Mouse (Mus musculus): ENCODE measurements around the gene Gm26558. TPM values are rescaled to one million over a fixed set of nuclear protein-coding genes. Genes with fewer than 3 reads are reported as not detected.

The Gm26558 gene
- polyA plus RNA-seq, 1 experiment, result not detected

- H3K4me1 ChIP-seq (ENCODE audit: control insufficient read depth, insufficient read depth, low read length), result peaks cover 6% of the 10 kb centered on the region
- TF ChIP-seq POLR2A (IDR thresholded peaks at IDR 0.05; ENCODE audit: borderline replicate concordance, low read depth, low read length) (no peak), CTCF (IDR thresholded peaks at IDR 0.05; ENCODE audit: low read depth, low read length) (no peak)
- H3K4me3 ChIP-seq (ENCODE audit: insufficient read depth, low read length), result no peak overlapping the region
- no peak overlapping the region for H3K27ac ChIP-seq (ENCODE audit: insufficient read depth, low read depth, low read length)
Measured at GRCm38 (mm10) chr2:70657083-70657482, 4.8 kb downstream of the Gm26558 start.

DNA sequence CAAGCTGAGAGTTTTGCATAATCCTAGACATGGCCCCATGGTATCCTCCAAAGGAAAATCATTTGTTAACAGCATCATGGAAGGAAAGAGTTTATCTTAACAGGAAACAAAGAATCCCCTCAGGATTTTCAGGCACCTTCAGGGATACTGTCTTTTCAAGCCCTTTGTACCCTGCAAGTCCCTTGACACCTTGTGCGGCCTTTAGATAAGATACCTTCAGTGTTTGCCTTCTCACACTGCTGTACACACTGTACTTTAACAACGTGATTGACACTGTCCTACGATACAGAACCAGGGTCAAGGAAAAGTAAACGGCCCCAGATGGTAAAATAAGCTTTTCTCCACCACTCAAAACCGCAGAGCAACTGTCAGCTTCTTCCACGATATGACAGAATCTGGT is 10.1 kb downstream of the Gm26558 start:
- TF ChIP-seq CTCF (IDR thresholded peaks at IDR 0.05; ENCODE audit: low read depth, low read length) (no peak), POLR2A (IDR thresholded peaks at IDR 0.05; ENCODE audit: borderline replicate concordance, low read depth, low read length) (no peak)
- Histone ChIP-seq H3K4me3 (ENCODE audit: insufficient read depth, low read length) (no peak overlapping the region), H3K27ac (ENCODE audit: insufficient read depth, low read depth, low read length) (no peak overlapping the region), H3K4me1 (ENCODE audit: control insufficient read depth, insufficient read depth, low read length) (no peaks in the 10 kb centered on the region)

- TF ChIP-seq POLR2A (IDR thresholded peaks at IDR 0.05; ENCODE audit: borderline replicate concordance, low read depth, low read length), result no peak
- no peak for TF ChIP-seq CTCF (IDR thresholded peaks at IDR 0.05; ENCODE audit: low read depth, low read length)
- Histone ChIP-seq H3K4me1 (ENCODE audit: control insufficient read depth, insufficient read depth, low read length) (no peaks in the 10 kb centered on the region), H3K27ac (ENCODE audit: insufficient read depth, low read depth, low read length) (no peak overlapping the region), H3K4me3 (ENCODE audit: insufficient read depth, low read length) (no peak overlapping the region)
Measured at GRCm38 (mm10) chr2:70649471-70649870, 12.4 kb downstream of the Gm26558 start.

- TF ChIP-seq CTCF (IDR thresholded peaks at IDR 0.05; ENCODE audit: low read depth, low read length) (no peak), POLR2A (IDR thresholded peaks at IDR 0.05; ENCODE audit: borderline replicate concordance, low read depth, low read length) (no peak)
- Histone ChIP-seq H3K27ac (ENCODE audit: insufficient read depth, low read depth, low read length) (no peak overlapping the region), H3K4me1 (ENCODE audit: control insufficient read depth, insufficient read depth, low read length) (no peaks in the 10 kb centered on the region), H3K4me3 (ENCODE audit: insufficient read depth, low read length) (no peak overlapping the region)
Measured at GRCm38 (mm10) chr2:70648271-70648670, 13.6 kb downstream of the Gm26558 start.

GRCm38 (mm10) chr2:70647681-70648080 is 14.2 kb downstream of the Gm26558 start:
- no peak for TF ChIP-seq POLR2A (IDR thresholded peaks at IDR 0.05; ENCODE audit: borderline replicate concordance, low read depth, low read length)
- TF ChIP-seq CTCF (IDR thresholded peaks at IDR 0.05; ENCODE audit: low read depth, low read length), result no peak
- Histone ChIP-seq H3K4me1 (ENCODE audit: control insufficient read depth, insufficient read depth, low read length) (no peaks in the 10 kb centered on the region), H3K4me3 (ENCODE audit: insufficient read depth, low read length) (no peak overlapping the region), H3K27ac (ENCODE audit: insufficient read depth, low read depth, low read length) (no peak overlapping the region)

GRCm38 (mm10) chr2:70645266-70645780 is 16.6 kb downstream of the Gm26558 start:
- Histone ChIP-seq H3K4me3 (ENCODE audit: insufficient read depth, low read length) (no peak overlapping the region), H3K4me1 (ENCODE audit: control insufficient read depth, insufficient read depth, low read length) (no peaks in the 10 kb centered on the region), H3K27ac (ENCODE audit: insufficient read depth, low read depth, low read length) (no peak overlapping the region)
- TF ChIP-seq CTCF (IDR thresholded peaks at IDR 0.05; ENCODE audit: low read depth, low read length) (no peak), POLR2A (IDR thresholded peaks at IDR 0.05; ENCODE audit: borderline replicate concordance, low read depth, low read length) (no peak)

DNA sequence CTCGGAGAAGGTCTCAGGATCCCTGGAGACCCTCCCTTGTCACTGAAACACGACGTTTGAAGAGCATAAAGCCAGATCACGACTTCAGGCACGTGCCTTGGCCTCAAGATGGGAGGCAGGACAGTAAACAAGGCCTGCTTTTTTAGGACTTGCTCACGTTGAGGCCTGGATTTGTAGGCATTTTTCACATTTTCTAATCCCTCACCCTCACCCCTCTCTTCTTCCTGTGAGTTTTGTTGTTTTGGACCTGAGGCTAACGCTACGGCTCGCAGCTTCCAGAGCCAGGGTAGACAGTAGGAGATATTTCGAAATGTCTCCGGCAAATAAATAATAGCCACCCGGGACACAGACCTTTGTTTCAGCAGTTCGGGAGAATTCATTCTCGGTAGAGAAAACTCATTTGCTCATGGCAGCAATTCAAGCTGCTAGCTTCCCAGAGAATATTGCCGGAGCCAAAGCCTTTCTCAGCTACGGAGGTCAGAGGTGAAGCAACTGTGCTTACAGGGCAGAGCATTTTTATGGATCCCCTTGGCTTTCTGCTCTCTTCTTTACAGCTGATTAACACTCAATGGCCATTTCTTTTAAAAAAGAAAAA is 18.8 kb downstream of the Gm26558 start:
- H3K27ac ChIP-seq (ENCODE audit: insufficient read depth, low read depth, low read length), result no peak overlapping the region
- H3K4me1 ChIP-seq (ENCODE audit: control insufficient read depth, insufficient read depth, low read length), result no peaks in the 10 kb centered on the region
- H3K4me3 ChIP-seq (ENCODE audit: insufficient read depth, low read length), result no peak overlapping the region
- TF ChIP-seq POLR2A (IDR thresholded peaks at IDR 0.05; ENCODE audit: borderline replicate concordance, low read depth, low read length) (no peak), CTCF (IDR thresholded peaks at IDR 0.05; ENCODE audit: low read depth, low read length) (no peak)

GRCm38 (mm10) chr2:70640968-70641367 is 20.9 kb downstream of the Gm26558 start:
- Histone ChIP-seq H3K27ac (ENCODE audit: insufficient read depth, low read depth, low read length) (no peak overlapping the region), H3K4me1 (ENCODE audit: control insufficient read depth, insufficient read depth, low read length) (no peaks in the 10 kb centered on the region), H3K4me3 (ENCODE audit: insufficient read depth, low read length) (no peak overlapping the region)
- TF ChIP-seq POLR2A (IDR thresholded peaks at IDR 0.05; ENCODE audit: borderline replicate concordance, low read depth, low read length), result no peak
- TF ChIP-seq CTCF (IDR thresholded peaks at IDR 0.05; ENCODE audit: low read depth, low read length), result no peak

DNA sequence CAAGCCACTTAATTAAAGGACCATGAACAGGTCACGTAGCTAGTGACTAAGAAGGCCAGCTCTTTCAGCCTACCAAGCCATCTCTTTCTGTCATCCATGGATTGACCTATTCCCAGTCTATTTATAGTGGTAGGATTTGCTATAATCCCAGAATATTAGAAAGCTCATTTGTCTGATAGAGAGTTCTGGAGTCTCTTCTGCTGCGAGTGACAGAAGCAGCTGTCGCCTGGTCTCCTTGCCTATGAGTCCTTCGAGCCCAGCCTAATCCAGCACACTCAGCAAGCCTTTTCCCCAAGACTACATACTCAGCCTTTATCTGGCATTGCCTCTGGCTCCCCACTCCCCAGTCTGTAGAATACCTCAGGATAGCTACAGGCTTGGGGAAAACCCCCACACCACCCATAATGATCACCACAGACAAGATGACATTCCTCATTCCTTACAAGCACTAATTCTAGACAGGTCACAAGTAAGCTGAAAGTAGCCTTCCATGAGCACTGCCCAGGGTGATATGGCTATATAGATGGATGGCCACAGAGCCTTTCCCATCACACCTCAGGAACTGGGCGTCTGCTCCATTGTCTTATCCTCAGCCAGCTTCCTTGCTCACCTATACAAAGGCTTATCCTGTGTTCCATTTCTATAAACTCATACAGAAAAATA is 27.7 kb downstream of the Gm26558 start:
- Histone ChIP-seq H3K4me3 (ENCODE audit: insufficient read depth, low read length) (no peak overlapping the region), H3K4me1 (ENCODE audit: control insufficient read depth, insufficient read depth, low read length) (no peaks in the 10 kb centered on the region), H3K27ac (ENCODE audit: insufficient read depth, low read depth, low read length) (no peak overlapping the region)
- TF ChIP-seq POLR2A (IDR thresholded peaks at IDR 0.05; ENCODE audit: borderline replicate concordance, low read depth, low read length) (no peak), CTCF (IDR thresholded peaks at IDR 0.05; ENCODE audit: low read depth, low read length) (no peak)

DNA sequence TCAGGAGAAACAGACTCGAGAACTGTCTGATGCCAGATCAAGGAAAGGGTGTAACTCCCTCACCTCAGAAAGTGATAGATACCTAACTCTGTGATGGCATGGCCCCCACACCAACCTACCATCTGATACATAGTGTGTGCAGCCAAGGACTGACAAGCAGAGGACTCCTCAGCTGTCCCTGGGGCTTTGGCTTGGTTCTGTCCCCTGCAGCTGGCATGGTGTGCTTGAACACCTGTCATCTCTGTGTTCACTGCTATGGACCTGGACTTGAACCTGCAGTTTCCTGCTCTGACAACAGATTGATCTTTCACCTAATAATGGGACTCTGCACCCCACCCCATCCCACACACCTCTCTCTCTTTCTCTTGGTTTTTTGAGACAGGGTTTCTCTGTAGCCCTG is 29.5 kb downstream of the Gm26558 start:
- no peak for TF ChIP-seq POLR2A (IDR thresholded peaks at IDR 0.05; ENCODE audit: borderline replicate concordance, low read depth, low read length)
- no peak for TF ChIP-seq CTCF (IDR thresholded peaks at IDR 0.05; ENCODE audit: low read depth, low read length)
- Histone ChIP-seq H3K27ac (ENCODE audit: insufficient read depth, low read depth, low read length) (no peak overlapping the region), H3K4me3 (ENCODE audit: insufficient read depth, low read length) (no peak overlapping the region), H3K4me1 (ENCODE audit: control insufficient read depth, insufficient read depth, low read length) (no peaks in the 10 kb centered on the region)

Data from bone marrow macrophage, adult 2 months (primary cell).